Mouse (Mus musculus) G1E (cell line): ENCODE data around the gene Olfr1512. TPM values are rescaled to one million over a fixed set of nuclear protein-coding genes. Genes with fewer than 3 reads are reported as not detected.

ENCODE experiments used
- ATAC-seq: 2 replicates; pipeline ENCODE4 v1.8.0; 2016; ENCODE audit warnings: mild to moderate bottlenecking; ENCODE audit not compliant: insufficient number of reproducible peaks, poor library complexity, low FRiP score, severe bottlenecking; ENCODE audit errors: extremely low read depth
- DNase-seq: peaks from one replicate; pipeline ENCODE4 v3.0.0; 2012; ENCODE audit warnings: low spot score
- H3K27me3 ChIP-seq: 2 replicates; pipeline ENCODE4 v1.6.1; 2012; ENCODE audit warnings: mild to moderate bottlenecking, low read length, inconsistent platforms; ENCODE audit not compliant: insufficient read depth
- H3K36me3 ChIP-seq: replicated peaks from 2 replicates; pipeline ENCODE3; 2012; ENCODE audit warnings: mild to moderate bottlenecking, inconsistent platforms
- H3K4me1 ChIP-seq: 2 replicates; pipeline ENCODE4 v1.6.1; 2012; ENCODE audit warnings: low read depth, low read length, inconsistent platforms, mixed read lengths; ENCODE audit not compliant: insufficient read depth
- H3K4me3 ChIP-seq: 2 replicates; pipeline ENCODE4 v1.5.1; 2012; ENCODE audit warnings: low read depth, mild to moderate bottlenecking, inconsistent platforms, low read length, moderate library complexity, mixed read lengths
- H3K9me3 ChIP-seq: replicated peaks from 2 replicates; pipeline ENCODE4 v1.6.1; 2012; ENCODE audit warnings: inconsistent platforms
- CTCF ChIP-seq: IDR thresholded peaks from 2 replicates; pipeline ENCODE4 v1.5.1; 2012; ENCODE audit warnings: low read depth, low read length, inconsistent platforms, mixed read lengths
- GATA1 ChIP-seq: IDR thresholded peaks from 2 replicates; pipeline ENCODE4 v1.6.1; 2012; ENCODE audit warnings: borderline replicate concordance, low read length, inconsistent platforms, mixed read lengths
- GATA2 ChIP-seq: IDR thresholded peaks from 2 replicates; pipeline ENCODE4 v1.6.1; 2012; ENCODE audit warnings: low read depth, low read length, inconsistent platforms, borderline replicate concordance
- POLR2AphosphoS5 ChIP-seq: IDR thresholded peaks from 2 replicates; pipeline ENCODE4 v1.6.1; 2012; ENCODE audit warnings: low read depth, low read length, inconsistent platforms; ENCODE audit not compliant: insufficient replicate concordance
- TAL1 ChIP-seq: conservative IDR thresholded peaks from 2 replicates; pipeline ENCODE4 v1.6.1; 2012; ENCODE audit warnings: low read depth, low read length, inconsistent platforms, mixed read lengths
- polyA plus RNA-seq: library from polyadenylated mRNA; stranded (reverse); fragments of >175 nt; gene quantifications from 2 replicates; pipeline ENCODE4 v1.2.3, GENCODE M21; 2012
- total RNA-seq, 2 experiments: library from RNA; stranded (forward) in 1 of 2; stranded (reverse) in 1 of 2; fragments of 200-1000 nt in 1 of 2; fragments of >200 nt in 1 of 2; fragmentation: Nextera tagmentation in 1 of 2; gene quantifications; 2 replicates each; pipeline ENCODE4 v1.2.3; 2014 to 2017

The Olfr1512 gene
- total and polyA plus RNA-seq, 3 experiments: 0.22 TPM; not detected in 2

- no peak for ATAC-seq
- DNase-seq: no peak
Measured at GRCm38 (mm10) chr14:52368741-52369140, 10.2 kb downstream of the Olfr1512 start.

DNA sequence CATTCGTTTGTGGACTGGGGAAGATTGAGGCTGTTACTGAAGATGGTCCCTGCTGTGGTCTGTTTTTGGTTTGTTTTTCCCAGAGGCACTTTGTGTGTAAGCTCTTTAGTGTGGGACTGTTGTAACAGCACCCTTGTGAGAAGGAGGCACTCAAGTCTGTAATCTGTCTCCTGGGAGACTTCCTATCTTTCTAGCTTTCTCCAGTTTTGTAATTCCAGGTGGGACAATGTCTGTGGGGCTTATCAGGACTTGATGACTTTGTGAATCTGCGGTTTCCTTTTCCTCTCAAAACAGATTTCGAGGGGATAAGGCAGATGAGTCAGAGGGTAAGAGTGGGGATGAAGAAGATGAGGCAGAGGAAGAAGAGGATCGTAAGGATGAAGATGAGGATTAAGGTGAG lies 22.7 kb downstream of the Olfr1512 start, which contains the start of gene Olfr1513:
Olfr1513 (minus strand) TSS at position 101 of the 400 bp plus-strand sequence.
- TF ChIP-seq POLR2AphosphoS5 (no peak), GATA2 (no peak), TAL1 (no peak), GATA1 (no peak), CTCF (no peak)
- no peak within 1 kb of the TSS for H3K4me3 ChIP-seq
- H3K27me3 ChIP-seq: peaks cover 2% of the 10 kb centered on the region; the same call in 1 of the 2 replicates
- H3K36me3 ChIP-seq: no peaks in the 10 kb centered on the region
- H3K4me1 ChIP-seq: no peaks in the 10 kb centered on the region
- ATAC-seq: no peak
- no peak for DNase-seq
- H3K9me3 ChIP-seq: no peaks in the 10 kb centered on the region

More at GRCm38 (mm10) chr14:52368741-52369140, 10.2 kb downstream of the Olfr1512 start:
- Histone ChIP-seq H3K4me3 (no peak overlapping the region), H3K27me3 (peaks cover 6% of the 10 kb centered on the region; the same call in 1 of the 2 replicates), H3K9me3 (no peaks in the 10 kb centered on the region), H3K36me3 (no peaks in the 10 kb centered on the region), H3K4me1 (no peaks in the 10 kb centered on the region)
- TF ChIP-seq POLR2AphosphoS5 (no peak), GATA2 (no peak), TAL1 (no peak), GATA1 (no peak), CTCF (no peak)

DNA sequence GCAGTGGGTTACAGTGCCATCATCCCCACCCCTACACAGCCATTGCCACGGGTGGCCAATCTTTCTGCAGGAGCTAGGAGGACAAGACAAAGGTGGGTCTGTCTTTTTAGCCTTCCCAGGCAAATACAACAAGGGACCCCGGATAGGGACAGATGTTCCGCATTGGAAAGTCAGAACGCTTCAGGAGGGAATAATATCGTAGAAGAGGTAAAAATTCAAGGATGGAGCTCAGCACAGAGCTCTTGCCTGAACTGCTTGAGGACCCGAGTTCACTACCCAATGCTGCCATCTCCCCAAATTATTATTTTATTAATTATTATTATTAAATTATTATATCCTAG lies 39.5 kb downstream of the Olfr1512 start:
- no peak for ATAC-seq
- H3K27me3 ChIP-seq: peaks cover 20% of the 10 kb centered on the region
- no peak for TF ChIP-seq TAL1
- no peak for TF ChIP-seq POLR2AphosphoS5
- DNase-seq: no peak
- H3K4me1 ChIP-seq: peaks cover 13% of the 10 kb centered on the region
- H3K9me3 ChIP-seq: peaks cover 2% of the 10 kb centered on the region; the same call in 1 of the 2 replicates
- no peaks in the 10 kb centered on the region for H3K36me3 ChIP-seq
- no peak overlapping the region for H3K4me3 ChIP-seq

- ATAC-seq (no peak), DNase-seq (peak; percentile 27)
- H3K4me1 ChIP-seq: peaks cover 13% of the 10 kb centered on the region
- H3K9me3 ChIP-seq: no peaks in the 10 kb centered on the region
- TF ChIP-seq POLR2AphosphoS5: no peak
- peak; percentile 42; the same call in 1 of the 2 replicates for TF ChIP-seq CTCF
- no peaks in the 10 kb centered on the region for H3K36me3 ChIP-seq
- peaks cover 20% of the 10 kb centered on the region for H3K27me3 ChIP-seq
- H3K4me3 ChIP-seq: no peak overlapping the region
Measured at GRCm38 (mm10) chr14:52338751-52339511, 40.0 kb downstream of the Olfr1512 start.

DNA sequence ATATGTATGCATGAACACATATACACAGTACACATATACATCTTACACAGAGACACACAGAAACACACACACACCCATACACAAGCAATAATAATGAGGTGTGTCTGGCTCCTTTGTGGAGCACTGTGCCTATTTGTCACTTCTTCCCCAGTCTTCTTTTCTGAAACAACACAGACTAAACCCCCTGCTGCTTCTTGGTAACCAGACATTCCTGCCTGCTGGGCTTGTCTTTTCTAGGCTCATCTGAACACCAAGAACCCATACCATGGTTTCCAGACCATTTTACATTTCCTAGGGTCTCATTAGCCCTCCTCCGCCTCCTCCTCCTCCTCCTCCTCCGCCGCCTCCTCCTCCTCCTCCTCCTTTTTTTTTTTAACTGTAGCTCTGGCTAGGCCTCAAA lies 46.8 kb downstream of the Olfr1512 start:
- Histone ChIP-seq H3K36me3 (no peaks in the 10 kb centered on the region), H3K27me3 (peaks cover 42% of the 10 kb centered on the region), H3K4me1 (no peaks in the 10 kb centered on the region), H3K9me3 (no peaks in the 10 kb centered on the region), H3K4me3 (no peak overlapping the region)
- no peak for DNase-seq
- no peak for TF ChIP-seq TAL1
- no peak for TF ChIP-seq POLR2AphosphoS5
- no peak for TF ChIP-seq GATA2
- no peak for TF ChIP-seq CTCF
- TF ChIP-seq GATA1: no peak
- ATAC-seq: no peak

- DNase-seq (no peak), ATAC-seq (no peak)
- no peaks in the 10 kb centered on the region for H3K4me1 ChIP-seq
- no peak for TF ChIP-seq CTCF
- TF ChIP-seq TAL1: no peak
- no peak for TF ChIP-seq POLR2AphosphoS5
- TF ChIP-seq GATA2: no peak
- TF ChIP-seq GATA1: no peak
- H3K36me3 ChIP-seq: no peaks in the 10 kb centered on the region
- H3K27me3 ChIP-seq: peaks cover 46% of the 10 kb centered on the region
- H3K9me3 ChIP-seq: no peaks in the 10 kb centered on the region
- no peak overlapping the region for H3K4me3 ChIP-seq
Measured at GRCm38 (mm10) chr14:52331069-52331750, 47.8 kb downstream of the Olfr1512 start.
